Mouse (Mus musculus): Measurements from ENCODE around the gene Ppp1cb. TPM values are rescaled to one million over a fixed set of nuclear protein-coding genes. Genes with fewer than 3 reads are reported as not detected.
"Not testable (repeated sequence)": the region's sequence is repeated elsewhere in the genome, so short reads cannot be mapped to it uniquely, and the experiment has no call there.

Gene Ppp1cb
- polyA plus RNA-seq, 1 experiment from 2014 or later = 111 TPM

DNA sequence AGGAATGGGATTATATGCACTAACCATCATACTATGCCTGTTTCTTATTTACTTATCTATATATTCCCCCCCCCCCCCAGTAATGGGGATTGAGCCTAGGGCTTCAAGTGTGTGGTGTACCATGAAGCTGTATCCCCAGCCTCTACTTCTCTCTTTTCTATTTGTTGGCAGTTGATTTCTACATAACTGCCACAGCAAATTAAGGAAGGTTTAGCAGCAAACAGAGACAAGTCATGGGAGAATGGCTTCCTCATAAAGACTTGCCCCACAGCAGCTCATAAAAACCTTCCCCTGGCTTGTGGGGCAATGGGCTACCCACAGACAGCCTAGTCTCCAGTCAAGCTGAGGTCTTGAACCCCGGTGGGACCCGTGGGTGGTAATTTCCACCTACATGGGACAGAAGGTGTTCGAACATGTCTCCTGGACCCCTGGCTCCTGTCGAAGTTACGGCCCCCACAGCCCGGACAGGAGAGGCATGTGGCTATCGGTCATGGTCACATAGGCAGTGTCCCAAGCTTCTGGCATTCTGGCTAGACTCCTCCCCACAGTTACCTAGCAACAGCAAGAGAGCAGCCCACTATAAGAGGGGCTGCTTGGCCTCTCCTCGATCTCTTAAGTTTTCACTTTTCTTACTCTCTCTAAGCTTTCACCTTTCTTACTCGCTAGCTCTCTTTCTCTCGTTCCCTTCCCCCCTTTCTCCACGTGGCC, 35.1 kb upstream of the Ppp1cb start:
- H3K4me2 ChIP-seq = no peak overlapping the region
- H3K4me1 ChIP-seq (replicated peaks) = peaks cover 6% of the 10 kb centered on the region; the same call in 1 of the 2 replicates
- no peaks in the 10 kb centered on the region for H3K27me3 ChIP-seq
- no peak overlapping the region for H3K27ac ChIP-seq (replicated peaks)
- ATAC-seq (ENCODE audit: insufficient read depth) = no peak
- 62% methylated on average over 11 of the region's 11 CpGs for WGBS (ENCODE audit: insufficient replicate concordance)
- H3K36me3 ChIP-seq (replicated peaks) = no peaks in the 10 kb centered on the region
- no peaks in the 10 kb centered on the region for H3K9me3 ChIP-seq (replicated peaks)
- no peak overlapping the region for H3K9ac ChIP-seq
- H3K4me3 ChIP-seq (replicated peaks) = no peak overlapping the region

DNA sequence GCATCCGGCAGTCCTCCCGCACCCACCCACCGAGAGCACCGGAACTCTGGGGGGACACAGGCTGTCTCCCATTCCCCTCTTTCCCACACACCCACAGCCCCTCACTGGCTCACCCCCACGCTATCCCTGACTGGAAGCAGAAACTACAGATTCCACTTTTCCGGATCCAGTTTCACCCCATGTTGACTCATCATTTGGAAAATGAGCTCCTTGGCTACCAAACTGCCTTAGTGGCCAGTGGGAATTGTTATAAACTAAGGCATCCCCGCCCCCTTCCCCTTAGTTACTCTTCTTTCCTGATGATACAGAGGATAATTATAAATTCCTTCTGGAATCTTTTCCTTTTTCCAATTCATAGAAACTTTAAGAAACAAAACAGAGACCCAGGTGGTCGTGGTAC, 34.2 kb upstream of the Ppp1cb start:
- Histone ChIP-seq H3K9me3 (replicated peaks) (no peaks in the 10 kb centered on the region), H3K4me2 (no peak overlapping the region), H3K27ac (replicated peaks) (no peak overlapping the region), H3K4me1 (replicated peaks) (peaks cover 6% of the 10 kb centered on the region; the same call in 1 of the 2 replicates), H3K9ac (no peak overlapping the region), H3K27me3 (no peaks in the 10 kb centered on the region), H3K36me3 (replicated peaks) (no peaks in the 10 kb centered on the region), H3K4me3 (replicated peaks) (no peak overlapping the region)
- ATAC-seq (ENCODE audit: insufficient read depth) = no peak
- WGBS (ENCODE audit: insufficient replicate concordance) = 69% methylated on average over 8 of the region's 8 CpGs

DNA sequence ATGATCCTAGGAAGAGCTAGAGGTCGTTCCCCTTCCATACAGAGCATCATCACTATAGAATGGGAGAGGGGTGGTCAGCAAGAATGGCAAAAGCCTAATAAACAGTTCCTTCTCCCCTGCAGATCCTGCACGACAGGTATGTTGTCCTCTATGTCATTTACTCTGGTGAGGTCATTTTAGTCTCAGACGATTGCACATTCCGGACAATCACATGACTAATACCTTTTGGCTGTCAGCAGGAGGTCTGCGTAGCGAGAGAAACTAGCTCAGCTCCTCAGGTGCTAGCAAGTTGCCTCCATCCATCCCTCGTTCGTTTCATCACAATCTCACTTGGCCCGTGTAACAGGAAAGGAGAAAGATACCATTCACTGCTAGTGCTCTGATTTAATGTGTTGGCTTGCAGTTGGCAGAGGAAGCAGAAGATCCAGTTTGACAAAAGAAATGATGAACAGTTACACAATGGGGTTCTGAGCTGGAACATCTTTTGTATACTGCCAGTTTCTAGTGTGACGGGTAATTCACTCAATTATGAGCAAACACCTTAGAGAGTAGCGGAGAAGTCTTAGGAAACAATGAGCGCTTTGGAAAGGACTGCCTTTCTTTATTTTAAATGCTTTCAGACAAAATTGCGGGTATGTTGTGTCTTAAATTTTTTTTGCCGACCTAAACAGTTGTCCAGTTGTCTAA, 33.0 kb upstream of the Ppp1cb start:
- Histone ChIP-seq H3K4me2 (no peak overlapping the region), H3K4me1 (replicated peaks) (peaks cover 6% of the 10 kb centered on the region; the same call in 1 of the 2 replicates), H3K9me3 (replicated peaks) (no peaks in the 10 kb centered on the region), H3K4me3 (replicated peaks) (no peak overlapping the region), H3K36me3 (replicated peaks) (no peaks in the 10 kb centered on the region), H3K27me3 (no peaks in the 10 kb centered on the region), H3K27ac (replicated peaks) (no peak overlapping the region), H3K9ac (no peak overlapping the region)
- no peak for ATAC-seq (ENCODE audit: insufficient read depth)
- 72% methylated on average over 14 of the region's 14 CpGs for WGBS (ENCODE audit: insufficient replicate concordance)

DNA sequence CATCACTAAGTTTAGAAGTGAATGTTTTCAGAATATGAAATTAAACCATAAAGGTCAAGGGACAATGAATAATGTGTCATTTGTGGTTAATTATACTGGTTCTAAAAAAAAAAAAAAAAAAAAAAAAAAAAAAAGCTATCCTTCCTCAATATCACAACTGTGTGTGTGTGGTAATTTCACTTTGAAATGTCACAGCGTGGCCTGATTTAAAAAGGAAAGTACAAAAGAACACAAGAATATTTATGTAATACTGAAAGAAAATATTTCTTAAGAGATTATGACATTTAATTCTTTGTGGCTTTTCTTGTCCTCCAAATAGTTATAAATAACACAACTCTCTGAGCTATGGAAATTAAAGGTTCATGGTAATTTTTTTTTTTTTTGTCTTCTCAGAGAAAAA, 28.2 kb upstream of the Ppp1cb start:
- Histone ChIP-seq H3K4me3 (replicated peaks) (no peak overlapping the region), H3K9ac (no peak overlapping the region), H3K36me3 (replicated peaks) (no peaks in the 10 kb centered on the region), H3K4me1 (replicated peaks) (no peaks in the 10 kb centered on the region), H3K9me3 (replicated peaks) (no peaks in the 10 kb centered on the region), H3K4me2 (no peak overlapping the region), H3K27ac (replicated peaks) (no peak overlapping the region), H3K27me3 (no peaks in the 10 kb centered on the region)
- WGBS (ENCODE audit: insufficient replicate concordance) = 69% methylated on average over 1 of the region's 1 CpGs
- no peak for ATAC-seq (ENCODE audit: insufficient read depth)

DNA sequence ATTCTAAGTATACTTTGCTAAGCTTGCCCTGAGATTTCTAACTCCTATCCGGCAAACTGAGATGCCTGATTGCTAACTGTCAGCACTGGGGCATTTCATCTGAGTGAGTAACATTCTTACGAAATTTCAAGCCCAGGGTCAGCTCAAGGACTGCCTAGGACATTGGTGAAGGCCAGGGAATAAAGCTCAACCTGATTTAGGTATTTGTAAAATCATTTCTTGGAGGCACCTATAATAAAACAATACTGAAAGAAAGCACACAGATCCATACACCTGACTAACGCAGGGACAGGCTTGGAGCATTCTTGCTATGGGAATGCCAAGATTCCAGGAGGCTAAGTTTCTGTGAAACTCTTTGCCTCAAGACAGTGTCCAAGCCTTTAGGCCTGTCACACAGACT, 24.3 kb upstream of the Ppp1cb start:
- not testable (repeated sequence) for ATAC-seq (ENCODE audit: insufficient read depth); H3K27me3 ChIP-seq; H3K36me3 ChIP-seq (replicated peaks); H3K27ac ChIP-seq (replicated peaks); H3K9ac ChIP-seq; H3K4me2 ChIP-seq; H3K4me1 ChIP-seq (replicated peaks); H3K9me3 ChIP-seq (replicated peaks); H3K4me3 ChIP-seq (replicated peaks)
- WGBS (ENCODE audit: insufficient replicate concordance) = 61% methylated on average over 3 of the region's 3 CpGs

DNA sequence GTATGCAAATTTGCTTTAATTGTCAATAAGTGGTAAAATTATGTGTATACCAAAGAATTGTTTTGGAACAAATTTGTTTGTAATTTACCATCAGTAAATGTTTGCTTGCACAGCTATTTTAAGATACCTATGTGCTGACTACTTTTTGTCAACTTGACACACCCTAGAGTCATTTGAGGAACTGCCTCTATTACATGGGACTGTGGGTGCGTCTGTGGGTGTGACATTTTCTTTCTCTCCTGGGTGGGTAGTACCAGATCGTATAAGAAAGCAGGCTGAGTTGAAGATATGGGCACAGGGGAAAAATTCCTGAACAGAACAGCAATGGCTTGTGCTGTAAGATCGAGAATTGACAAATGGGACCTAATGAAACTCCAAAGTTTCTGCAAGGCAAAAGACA, 23.0 kb upstream of the Ppp1cb start:
- no peak overlapping the region for H3K4me2 ChIP-seq
- H3K4me1 ChIP-seq (replicated peaks) = no peaks in the 10 kb centered on the region
- no peaks in the 10 kb centered on the region for H3K36me3 ChIP-seq (replicated peaks)
- no peak for ATAC-seq (ENCODE audit: insufficient read depth)
- no peak overlapping the region for H3K27ac ChIP-seq (replicated peaks)
- 50% methylated on average over 3 of the region's 3 CpGs for WGBS (ENCODE audit: insufficient replicate concordance)
- H3K27me3 ChIP-seq = no peaks in the 10 kb centered on the region
- no peak overlapping the region for H3K4me3 ChIP-seq (replicated peaks)
- no peaks in the 10 kb centered on the region for H3K9me3 ChIP-seq (replicated peaks)
- H3K9ac ChIP-seq = no peak overlapping the region

DNA sequence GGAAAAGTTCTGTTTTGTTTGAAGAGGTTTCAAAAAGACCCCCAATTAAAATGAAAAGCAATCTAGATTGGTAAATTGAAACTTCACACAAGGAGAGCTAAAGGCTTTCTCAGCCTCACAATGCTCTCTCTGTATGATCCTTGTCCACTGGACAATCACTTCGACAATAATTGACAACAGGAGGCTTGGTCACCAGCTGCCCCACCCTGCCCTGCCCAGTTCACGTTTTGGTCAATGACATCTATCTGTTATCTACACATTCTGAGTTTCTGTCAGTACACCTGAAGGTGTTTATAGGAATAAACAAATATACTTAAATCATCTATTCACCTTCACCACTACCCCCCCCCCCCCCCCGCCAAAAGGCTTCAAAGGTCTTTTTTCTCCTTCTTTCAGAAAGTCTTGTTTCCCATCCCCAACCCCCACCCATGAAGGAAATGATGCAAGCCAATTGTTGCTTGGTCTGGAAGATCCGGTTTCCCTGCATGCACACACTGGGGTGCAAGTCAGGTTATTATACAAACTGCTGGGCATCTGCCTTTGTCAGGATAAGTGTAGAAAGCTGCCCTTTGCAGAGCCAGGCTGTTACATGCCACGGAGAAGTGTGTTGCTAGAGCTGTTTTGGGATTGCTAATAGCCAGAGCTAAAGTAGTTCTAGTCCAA, 20.6 kb upstream of the Ppp1cb start:
- no peak overlapping the region for H3K9ac ChIP-seq
- 21% methylated on average over 5 of the region's 5 CpGs for WGBS (ENCODE audit: insufficient replicate concordance)
- H3K9me3 ChIP-seq (replicated peaks) = no peaks in the 10 kb centered on the region
- no peaks in the 10 kb centered on the region for H3K27me3 ChIP-seq
- no peak for ATAC-seq (ENCODE audit: insufficient read depth)
- H3K4me3 ChIP-seq (replicated peaks) = no peak overlapping the region
- H3K36me3 ChIP-seq (replicated peaks) = no peaks in the 10 kb centered on the region
- no peaks in the 10 kb centered on the region for H3K4me1 ChIP-seq (replicated peaks)
- no peak overlapping the region for H3K27ac ChIP-seq (replicated peaks)
- no peak overlapping the region for H3K4me2 ChIP-seq

DNA sequence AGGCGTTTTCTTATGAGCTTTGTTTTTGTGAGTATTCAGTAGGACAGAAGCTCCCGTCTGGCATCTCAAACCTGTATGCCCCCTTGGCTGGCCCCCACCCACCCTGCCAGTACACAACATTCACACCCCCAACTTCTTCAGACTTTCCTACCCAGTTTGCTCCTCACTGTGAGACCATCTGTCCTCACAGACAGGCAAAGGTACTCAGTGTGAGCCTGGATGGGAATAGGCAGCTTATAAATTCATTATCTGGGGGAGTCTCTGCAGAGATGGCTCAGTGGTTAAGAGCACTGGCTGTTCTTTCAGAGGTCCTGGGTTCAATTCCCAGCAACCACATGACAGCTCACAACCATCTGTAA, 20.1 kb upstream of the Ppp1cb start:
- H3K4me2 ChIP-seq = no peak overlapping the region
- H3K9me3 ChIP-seq (replicated peaks) = no peaks in the 10 kb centered on the region
- H3K27ac ChIP-seq (replicated peaks) = no peak overlapping the region
- no peaks in the 10 kb centered on the region for H3K36me3 ChIP-seq (replicated peaks)
- H3K4me3 ChIP-seq (replicated peaks) = no peak overlapping the region
- ATAC-seq (ENCODE audit: insufficient read depth) = no peak
- no peaks in the 10 kb centered on the region for H3K27me3 ChIP-seq
- H3K4me1 ChIP-seq (replicated peaks) = no peaks in the 10 kb centered on the region
- WGBS (ENCODE audit: insufficient replicate concordance) = 46% methylated on average over 2 of the region's 2 CpGs
- no peak overlapping the region for H3K9ac ChIP-seq

DNA sequence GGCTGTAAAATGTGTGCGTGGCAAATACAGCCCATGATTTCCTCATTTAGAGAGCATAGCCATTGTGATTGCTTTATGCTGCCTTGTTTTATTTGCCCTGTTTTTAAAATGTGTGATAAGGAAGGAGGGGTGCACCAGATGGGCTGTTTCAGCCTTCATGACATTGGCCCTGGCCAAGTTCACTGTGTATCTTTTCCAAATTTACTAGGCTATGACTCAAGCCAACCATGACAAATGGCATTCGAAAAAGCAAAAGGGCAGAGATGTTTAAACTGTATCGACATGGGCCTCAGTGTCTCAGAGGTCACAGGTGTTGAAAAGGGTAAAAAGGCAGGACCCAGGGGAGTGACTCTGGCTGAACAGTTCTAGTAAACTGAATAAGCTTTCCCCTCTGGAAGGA, 17.3 kb upstream of the Ppp1cb start:
- Histone ChIP-seq H3K9ac (no peak overlapping the region), H3K27me3 (peaks cover 2% of the 10 kb centered on the region; the same call in 1 of the 2 replicates), H3K4me2 (no peak overlapping the region), H3K9me3 (replicated peaks) (no peaks in the 10 kb centered on the region), H3K36me3 (replicated peaks) (no peaks in the 10 kb centered on the region), H3K4me1 (replicated peaks) (0 out of 2 replicates have a peak, but pooled peaks cover 1% of the 10 kb centered on the region), H3K4me3 (replicated peaks) (no peak overlapping the region), H3K27ac (replicated peaks) (no peak overlapping the region)
- WGBS (ENCODE audit: insufficient replicate concordance) = 65% methylated on average over 3 of the region's 3 CpGs
- no peak for ATAC-seq (ENCODE audit: insufficient read depth)

DNA sequence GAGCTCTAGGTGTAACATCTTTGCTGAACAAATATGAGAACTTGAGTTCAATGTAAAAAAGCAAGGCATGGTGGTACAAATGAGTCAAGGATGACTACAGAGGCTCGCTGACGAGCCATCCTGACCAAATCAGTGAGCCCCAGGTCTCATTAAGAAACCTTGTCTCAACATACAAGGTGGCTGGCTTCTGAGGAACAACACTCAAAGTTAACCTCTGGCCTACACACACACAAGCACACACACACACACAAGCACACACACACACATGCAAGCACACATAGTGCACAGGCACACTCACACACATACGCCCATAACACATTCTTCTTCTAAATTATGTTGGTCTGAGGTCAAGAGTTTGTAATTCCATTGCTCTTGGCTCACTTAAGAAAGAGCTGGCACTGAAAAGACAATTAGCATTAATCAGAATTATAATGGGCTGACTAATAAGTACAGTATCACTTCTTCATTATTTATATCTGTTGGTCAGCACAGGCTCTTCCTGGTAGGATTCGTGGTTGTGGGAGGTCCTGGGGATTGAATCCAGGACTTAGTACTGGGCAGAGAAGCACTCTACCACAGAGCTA, 16.6 kb upstream of the Ppp1cb start:
- Histone ChIP-seq H3K4me1 (replicated peaks) (0 out of 2 replicates have a peak, but pooled peaks cover 3% of the 10 kb centered on the region), H3K36me3 (replicated peaks) (no peaks in the 10 kb centered on the region), H3K4me3 (replicated peaks) (no peak overlapping the region), H3K27me3 (peaks cover 2% of the 10 kb centered on the region; the same call in 1 of the 2 replicates), H3K9me3 (replicated peaks) (no peaks in the 10 kb centered on the region), H3K9ac (no peak overlapping the region), H3K27ac (replicated peaks) (no peak overlapping the region), H3K4me2 (no peak overlapping the region)
- no peak for ATAC-seq (ENCODE audit: insufficient read depth)
- WGBS (ENCODE audit: insufficient replicate concordance) = 57% methylated on average over 4 of the region's 4 CpGs

DNA sequence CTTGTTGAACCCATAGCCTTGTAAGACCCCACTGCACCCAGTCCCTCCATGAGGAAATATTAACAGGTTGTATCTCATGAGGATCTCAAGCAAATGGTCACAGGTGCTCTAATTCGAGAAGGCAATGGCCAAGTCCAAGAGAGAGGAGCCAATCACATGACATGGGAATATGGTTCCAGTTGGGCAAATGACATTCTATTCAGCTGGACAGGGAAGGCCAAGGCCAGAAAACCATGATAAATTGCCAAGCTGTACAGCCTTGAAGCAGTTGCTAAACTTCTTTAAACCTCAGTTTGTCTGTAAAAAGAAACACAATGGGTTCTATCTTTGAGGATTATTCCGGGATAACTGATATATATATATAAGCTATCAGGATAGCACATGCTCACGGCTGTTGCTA, 14.7 kb upstream of the Ppp1cb start:
- Histone ChIP-seq H3K4me2 (no peak overlapping the region), H3K4me1 (replicated peaks) (0 out of 2 replicates have a peak, but pooled peaks cover 3% of the 10 kb centered on the region), H3K9me3 (replicated peaks) (no peaks in the 10 kb centered on the region), H3K27me3 (peaks cover 2% of the 10 kb centered on the region; the same call in 1 of the 2 replicates), H3K9ac (no peak overlapping the region), H3K36me3 (replicated peaks) (no peaks in the 10 kb centered on the region), H3K27ac (replicated peaks) (no peak overlapping the region), H3K4me3 (replicated peaks) (no peak overlapping the region)
- 64% methylated on average over 3 of the region's 3 CpGs for WGBS (ENCODE audit: insufficient replicate concordance)
- ATAC-seq (ENCODE audit: insufficient read depth) = no peak

Data from liver, embryonic 15.5 days (tissue).